Mouse (Mus musculus) CH12F3 (cell line): Measurements from ENCODE around the gene Fam227b.

Experiments used
- in situ Hi-C: fragments of 300-500 bp; cut with MboI; formaldehyde crosslinking; loops from 2 replicates; pipeline ENCODE4 v1.14.3; 2020; ENCODE audit warnings: low sequenced_read_pairs

Gene Fam227b

DNA sequence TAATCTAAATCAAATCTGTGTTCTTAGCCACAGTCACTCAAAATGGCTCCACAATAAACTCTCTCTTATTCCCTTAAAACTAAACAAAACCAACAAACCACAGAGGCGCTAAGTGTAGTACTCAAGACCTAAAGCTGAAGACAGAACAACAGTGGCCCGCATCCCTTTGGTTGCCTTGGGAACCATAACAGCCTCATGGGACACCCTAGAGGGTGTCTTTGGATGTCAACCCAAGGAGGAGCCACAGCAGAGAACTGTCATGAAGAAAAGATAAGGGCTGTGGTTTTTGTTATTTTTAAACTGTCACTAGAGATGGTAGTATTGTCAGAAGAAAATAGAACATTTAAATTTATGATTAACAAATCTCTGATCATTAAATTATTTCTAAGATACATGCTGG is 145.1 kb downstream of the Fam227b start:
- in situ Hi-C loops = no loop called here

DNA sequence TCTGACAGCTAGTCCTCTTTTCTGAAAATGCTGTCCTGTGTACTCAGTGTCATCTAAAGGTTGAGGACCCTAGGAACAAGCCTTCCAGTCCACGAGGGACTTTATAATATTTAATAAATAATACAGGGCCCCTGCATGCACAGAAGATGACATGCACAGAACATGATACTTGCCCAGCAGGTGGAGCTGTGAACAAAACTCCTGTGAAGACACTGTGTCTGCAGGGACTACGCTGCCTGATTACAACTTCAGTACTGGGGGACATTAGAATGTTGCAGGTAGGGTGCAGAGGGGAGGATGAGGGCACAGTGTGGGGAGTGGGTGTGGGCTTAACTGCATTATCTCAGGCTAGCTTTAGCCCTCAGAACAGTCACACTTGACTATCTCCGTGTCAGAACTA is 145.7 kb downstream of the Fam227b start:
- in situ Hi-C loops = no loop called here

DNA sequence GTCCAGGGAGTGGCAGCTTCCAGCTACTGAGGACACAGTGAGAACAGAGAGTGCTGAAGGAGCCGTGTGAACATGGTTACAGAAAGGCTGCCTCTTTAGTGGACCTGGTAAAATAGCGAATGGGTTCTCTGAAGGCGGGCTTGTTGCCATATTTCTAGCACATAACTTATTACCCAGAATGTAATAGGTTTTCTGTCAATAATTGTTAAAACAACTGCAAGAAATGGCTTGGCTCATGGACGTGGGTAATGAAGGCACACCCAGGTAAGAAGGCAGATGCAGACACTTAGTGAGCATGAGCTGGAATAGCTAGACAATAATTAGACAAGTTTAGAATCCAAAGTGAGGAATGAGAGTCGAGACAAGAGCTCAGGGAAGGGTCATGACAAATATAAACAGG is 149.5 kb downstream of the Fam227b start:
- in situ Hi-C loops = no loop called here

DNA sequence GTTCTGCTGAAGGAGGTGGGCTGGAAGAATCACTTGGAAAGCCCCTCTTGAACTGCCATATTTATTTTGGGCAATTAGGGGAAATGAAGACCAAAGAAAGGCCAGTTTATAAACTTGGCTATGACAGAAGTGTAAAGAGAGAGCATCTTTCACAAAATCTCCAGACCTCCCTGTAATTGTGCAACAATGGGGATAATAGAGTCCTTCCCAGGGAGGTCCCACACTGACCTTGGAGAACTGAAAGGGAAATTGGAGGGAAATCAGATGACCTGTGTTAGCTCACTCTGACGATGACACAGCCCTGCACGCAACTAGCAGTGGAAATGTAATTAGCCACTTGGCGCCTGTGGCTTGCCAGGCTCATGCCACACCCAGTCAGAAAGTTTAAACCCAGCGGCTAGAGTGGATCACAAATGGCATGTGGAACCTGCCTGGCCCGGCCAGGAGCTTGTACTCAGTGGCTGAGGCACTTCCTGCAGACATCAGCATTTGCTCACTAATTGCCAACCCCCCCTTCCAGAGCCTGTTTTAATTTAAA is 175.9 kb downstream of the Fam227b start:
- in situ Hi-C loops = no loop called here

DNA sequence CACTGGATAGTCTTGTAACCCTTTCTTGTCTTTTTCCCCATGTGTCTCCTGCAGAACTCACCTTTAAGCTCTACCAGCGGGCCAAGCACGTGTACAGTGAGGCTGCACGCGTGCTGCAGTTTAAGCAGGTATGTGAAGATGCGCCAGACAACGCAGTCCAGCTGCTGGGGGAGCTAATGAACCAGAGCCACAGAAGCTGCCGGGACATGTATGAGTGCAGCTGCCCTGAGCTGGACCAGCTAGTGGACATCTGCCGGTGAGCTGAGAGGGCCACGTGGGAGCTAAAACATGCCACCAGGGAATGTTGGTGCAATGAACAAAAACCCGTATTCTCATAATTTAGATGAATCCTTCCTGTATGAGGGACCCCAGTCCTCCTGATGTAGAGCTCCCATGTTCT is 176.6 kb downstream of the Fam227b start:
- in situ Hi-C loops = no loop called here

DNA sequence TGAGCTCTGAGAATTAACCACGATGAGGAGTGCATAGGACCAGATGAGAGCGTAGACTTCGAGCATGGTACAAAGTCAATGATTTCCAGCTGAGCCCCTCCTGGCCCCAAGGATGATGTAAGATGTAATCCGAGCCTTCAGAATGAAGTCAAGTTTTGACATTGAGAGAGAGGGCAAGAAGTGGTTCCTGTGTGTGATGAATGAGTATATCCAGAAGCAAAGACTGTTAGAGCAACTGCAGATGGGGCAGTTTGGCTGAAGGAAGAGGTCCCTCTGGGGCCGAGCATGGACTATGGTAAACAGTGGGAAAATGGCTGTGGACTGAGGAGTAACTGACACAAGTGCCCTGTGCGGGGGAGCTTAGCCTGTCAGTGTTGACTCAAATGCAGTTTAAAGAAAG is 178.6 kb downstream of the Fam227b start:
- in situ Hi-C loops = no loop called here

DNA sequence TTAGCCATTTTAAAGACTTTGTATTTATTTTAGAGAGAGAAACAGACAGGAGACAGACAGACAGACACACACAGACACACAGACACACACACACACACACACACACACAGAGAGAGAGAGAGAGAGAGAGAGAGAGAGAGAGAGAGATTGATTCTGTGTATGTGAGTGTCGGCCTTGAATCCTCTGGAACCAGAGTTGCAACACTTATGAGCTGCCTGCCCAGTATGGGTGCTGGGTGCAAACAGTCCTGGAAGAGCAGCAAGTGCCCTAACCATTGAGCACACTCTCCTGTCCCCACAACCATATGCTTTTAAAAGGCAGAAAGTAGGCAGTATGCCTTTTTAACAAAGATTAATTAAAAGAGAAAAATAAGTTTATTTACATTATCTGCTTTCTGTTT is 183.0 kb downstream of the Fam227b start:
- in situ Hi-C loops = no loop called here

DNA sequence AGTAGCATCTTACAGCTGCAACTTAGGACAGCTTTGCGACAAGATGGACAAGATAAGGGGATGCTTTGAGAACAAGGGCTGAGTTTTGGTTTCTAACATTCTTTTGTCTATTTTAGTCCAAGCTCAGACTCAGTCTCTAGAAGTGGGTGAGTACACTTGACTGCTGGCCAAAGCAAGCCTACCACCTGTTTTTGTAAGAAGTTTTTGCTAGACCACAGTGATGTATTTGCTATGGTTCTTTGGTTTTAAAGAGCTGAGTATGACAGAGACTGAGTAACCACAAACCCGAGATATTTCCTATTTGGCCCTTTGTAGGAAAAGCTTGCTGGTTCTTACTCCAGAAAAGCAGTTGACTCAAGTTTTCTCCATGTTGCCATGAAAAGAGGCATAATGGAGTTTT is 203.6 kb downstream of the Fam227b start:
- in situ Hi-C loops = no loop called here

DNA sequence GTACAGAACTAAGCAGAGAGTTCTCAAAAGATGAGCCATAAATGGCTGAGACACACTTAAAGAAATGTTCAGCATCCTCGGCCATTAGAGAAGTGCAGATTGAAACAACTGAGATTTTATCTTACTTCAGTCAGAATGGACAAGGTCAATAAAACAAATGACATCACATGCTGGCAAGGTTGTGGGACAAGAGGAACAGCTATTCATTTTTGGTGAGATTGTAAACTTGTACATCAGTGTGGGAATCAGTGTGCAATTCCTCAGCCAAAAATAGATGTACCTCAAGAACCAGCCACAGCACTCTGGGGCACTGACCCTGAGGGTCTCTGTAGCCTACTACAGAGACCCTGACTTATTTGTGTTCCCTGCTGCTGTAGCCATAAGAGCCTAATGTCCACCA is 208.5 kb downstream of the Fam227b start:
- in situ Hi-C loops = no loop called here

DNA sequence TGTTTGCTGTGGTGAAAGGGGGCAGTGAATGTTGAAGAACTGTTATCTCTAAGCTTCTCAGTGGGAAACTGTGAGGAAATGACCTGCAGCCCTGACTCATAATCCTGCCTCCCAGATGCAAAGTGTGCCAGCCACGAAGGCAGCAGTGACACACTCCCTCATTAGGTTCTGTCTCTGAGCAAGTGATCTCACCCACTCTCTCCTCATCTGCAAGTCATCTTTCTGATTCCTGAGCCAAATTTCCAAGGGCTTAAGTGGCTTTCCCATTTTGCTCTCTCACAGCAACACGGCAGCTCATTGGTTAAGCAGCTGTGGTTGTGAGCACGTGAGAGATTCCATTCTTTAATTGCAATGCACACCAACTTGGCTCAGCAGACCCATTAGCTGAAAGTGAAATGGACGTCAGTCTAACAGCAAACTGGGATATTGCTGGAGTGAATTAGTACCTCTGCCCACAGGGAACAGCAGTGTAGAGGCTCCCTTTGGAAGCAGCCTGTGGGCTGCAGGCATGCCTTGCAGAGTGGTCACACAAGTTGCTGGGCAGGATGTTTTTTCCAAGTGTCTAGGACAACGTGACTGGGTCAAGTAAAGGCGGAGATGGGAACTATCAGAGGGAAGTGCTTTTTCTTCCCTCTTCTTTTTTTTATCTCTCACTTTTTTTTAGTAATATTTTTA is 210.6 kb downstream of the Fam227b start:
- in situ Hi-C loops = no loop called here

DNA sequence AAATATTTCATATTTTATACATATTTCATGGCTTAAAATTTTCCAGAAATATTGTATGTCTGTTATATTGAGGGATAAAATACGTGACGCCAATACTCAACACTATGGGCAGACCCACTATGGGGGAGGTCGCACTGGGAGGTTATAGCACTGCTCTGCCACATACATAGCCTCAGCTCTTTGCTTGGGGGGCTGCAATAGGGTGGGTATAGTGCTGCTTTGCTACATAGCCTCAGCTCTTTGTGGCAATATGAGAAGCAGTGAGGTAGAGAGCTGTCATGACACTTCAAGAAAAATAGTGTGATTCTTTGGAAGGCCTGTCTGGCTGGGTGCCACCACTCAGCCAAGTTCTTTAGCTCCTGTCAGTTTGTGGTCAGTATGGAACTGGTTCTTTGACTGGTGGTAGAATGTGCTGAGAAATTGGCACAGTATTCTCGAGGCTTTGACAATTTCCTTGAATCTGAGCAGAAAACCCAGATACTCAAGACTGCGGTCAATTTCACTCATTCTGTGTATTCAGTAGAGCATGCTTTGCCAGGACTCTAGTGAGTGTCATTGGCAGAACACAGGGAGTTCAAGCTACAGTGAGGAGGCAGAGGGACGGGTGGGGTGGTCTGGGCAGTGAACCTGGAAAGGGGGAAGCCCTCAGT is 212.7 kb downstream of the Fam227b start:
- in situ Hi-C loops = no loop called here

DNA sequence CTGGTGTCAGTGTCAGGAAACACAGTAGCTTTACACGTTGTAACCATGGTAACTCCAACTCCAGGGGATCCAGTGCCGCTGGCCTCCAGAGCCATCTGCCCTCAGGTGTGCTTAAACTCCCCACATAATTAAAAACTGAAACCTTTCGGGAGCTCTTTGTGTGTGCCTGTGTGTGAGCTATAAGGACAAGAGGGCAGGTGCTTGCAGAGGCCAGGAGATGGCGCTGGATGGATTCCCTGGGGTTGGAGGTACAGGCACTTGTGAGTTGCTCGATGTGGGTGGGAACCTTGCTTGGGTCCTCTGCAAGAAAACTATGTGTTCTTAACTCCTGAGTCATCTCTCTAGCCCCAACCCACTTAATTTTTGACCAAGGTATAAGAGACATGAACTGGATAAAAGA is 215.4 kb downstream of the Fam227b start:
- in situ Hi-C loops = no loop called here

DNA sequence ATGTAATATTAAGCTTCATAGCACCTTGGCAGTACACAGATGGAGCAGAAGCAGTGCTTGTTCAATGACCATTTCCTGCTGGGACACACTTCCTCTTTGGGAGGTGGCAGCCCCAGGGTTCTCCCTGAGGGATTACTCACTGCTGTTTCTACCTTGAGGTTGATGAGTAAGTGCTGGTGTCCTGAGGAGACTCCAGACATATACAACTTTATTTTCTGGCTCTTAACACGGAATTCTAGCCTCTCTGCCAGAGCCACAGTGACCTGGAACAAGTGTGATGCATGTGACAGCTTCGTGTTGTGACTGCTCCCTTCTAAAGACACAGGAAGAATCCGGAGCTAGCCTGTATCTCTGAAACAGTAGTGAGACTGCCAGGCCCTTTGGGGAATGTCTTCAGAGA is 217.8 kb downstream of the Fam227b start:
- in situ Hi-C loops = no loop called here
